Mouse (Mus musculus): Measurements from ENCODE around the gene Abcc8. TPM values are rescaled to one million over a fixed set of nuclear protein-coding genes. Genes with fewer than 3 reads are reported as not detected.

Abcc8 gene
- polyA plus RNA-seq, 1 experiment = 4.1 TPM

GRCm38 (mm10) chr7:46061614-46062013 lies 118.2 kb downstream of the Abcc8 start:
- Histone ChIP-seq H3K4me1 (replicated peaks; ENCODE audit: control insufficient read depth, insufficient read depth, low read length) (peaks cover 24% of the 10 kb centered on the region), H3K36me3 (ENCODE audit: control insufficient read depth, insufficient read depth, low read length) (no peaks in the 10 kb centered on the region; the same call in 1 of the 2 replicates), H3K27me3 (ENCODE audit: control insufficient read depth, insufficient read depth, low read length) (no peaks in the 10 kb centered on the region), H3K4me3 (ENCODE audit: control insufficient read depth, insufficient read depth, low read length) (no peak overlapping the region), H3K27ac (ENCODE audit: control insufficient read depth, insufficient read depth, low read length) (no peak overlapping the region)
- 98% methylated on average over 16 of the region's 16 CpGs for WGBS
- TF ChIP-seq POLR2A (IDR thresholded peaks at IDR 0.05; ENCODE audit: control insufficient read depth, extremely low read depth, insufficient read depth, low read length, poor library complexity) = no peak
- no peak for TF ChIP-seq CTCF (IDR thresholded peaks at IDR 0.05; ENCODE audit: borderline replicate concordance, control insufficient read depth, extremely low read depth, insufficient read depth, low read length, poor library complexity)
- no peak for DNase-seq

- TF ChIP-seq POLR2A (IDR thresholded peaks at IDR 0.05; ENCODE audit: control insufficient read depth, extremely low read depth, insufficient read depth, low read length, poor library complexity) = no peak
- no peak for TF ChIP-seq CTCF (IDR thresholded peaks at IDR 0.05; ENCODE audit: borderline replicate concordance, control insufficient read depth, extremely low read depth, insufficient read depth, low read length, poor library complexity)
- no peak for DNase-seq
- H3K27me3 ChIP-seq (ENCODE audit: control insufficient read depth, insufficient read depth, low read length) = no peaks in the 10 kb centered on the region
- H3K4me3 ChIP-seq (ENCODE audit: control insufficient read depth, insufficient read depth, low read length) = no peak overlapping the region
- H3K4me1 ChIP-seq (replicated peaks; ENCODE audit: control insufficient read depth, insufficient read depth, low read length) = peaks cover 26% of the 10 kb centered on the region
- H3K27ac ChIP-seq (ENCODE audit: control insufficient read depth, insufficient read depth, low read length) = no peak overlapping the region
- H3K36me3 ChIP-seq (ENCODE audit: control insufficient read depth, insufficient read depth, low read length) = no peaks in the 10 kb centered on the region
- WGBS = 98% methylated on average over 8 of the region's 8 CpGs
These were observed 119.1 kb downstream of the Abcc8 start for GRCm38 (mm10) chr7:46060688-46061087.

GRCm38 (mm10) chr7:46058882-46059281 lies 121.0 kb downstream of the Abcc8 start:
- 9% methylated on average over 11 of the region's 11 CpGs for WGBS
- Histone ChIP-seq H3K27ac (ENCODE audit: control insufficient read depth, insufficient read depth, low read length) (peak overlapping the region; percentile 63), H3K4me1 (replicated peaks; ENCODE audit: control insufficient read depth, insufficient read depth, low read length) (peaks cover 26% of the 10 kb centered on the region), H3K4me3 (ENCODE audit: control insufficient read depth, insufficient read depth, low read length) (peak overlapping the region; percentile 75), H3K36me3 (ENCODE audit: control insufficient read depth, insufficient read depth, low read length) (no peaks in the 10 kb centered on the region), H3K27me3 (ENCODE audit: control insufficient read depth, insufficient read depth, low read length) (no peaks in the 10 kb centered on the region)
- DNase-seq = peak; percentile 41
- TF ChIP-seq CTCF (IDR thresholded peaks at IDR 0.05; ENCODE audit: borderline replicate concordance, control insufficient read depth, extremely low read depth, insufficient read depth, low read length, poor library complexity) = no peak
- no peak for TF ChIP-seq POLR2A (IDR thresholded peaks at IDR 0.05; ENCODE audit: control insufficient read depth, extremely low read depth, insufficient read depth, low read length, poor library complexity)

Other genes starting within 250 kb of the Abcc8 start
- 0.49 and 0.61 TPM in 2 replicates for gene Abcc6, start 149.7 kb downstream of the Abcc8 start, polyA plus RNA-seq (2012; rRNA removed)
- 37.4 and 42.4 TPM in 2 replicates for gene Nomo1, start 146.3 kb downstream of the Abcc8 start, polyA plus RNA-seq (2012; rRNA removed)
- 3.1 and 12.6 TPM in 2 replicates for gene Kcnj11, start 79.3 kb downstream of the Abcc8 start, polyA plus RNA-seq (2012; rRNA removed)
- gene Ush1c, start 58.5 kb upstream of the Abcc8 start, polyA plus RNA-seq (2012; rRNA removed) = 0.20 and 0.77 TPM in 2 replicates
- 0.43 TPM in 2 replicates for gene Otog, start 61.0 kb upstream of the Abcc8 start, polyA plus RNA-seq (2012; rRNA removed)
- 0.05 TPM in 1 of 2 replicates, not detected in the other for gene Myod1, start 196.4 kb upstream of the Abcc8 start, polyA plus RNA-seq (2012; rRNA removed)
- gene Kcnc1, start 216.5 kb upstream of the Abcc8 start, polyA plus RNA-seq (2012; rRNA removed) = 1.3 and 1.6 TPM in 2 replicates

All from thymus, adult 2 months (tissue).